Mouse (Mus musculus) kidney, embryonic 15.5 days (tissue): ENCODE measurements around the gene Fam111a. TPM values are rescaled to one million over a fixed set of nuclear protein-coding genes. Genes with fewer than 3 reads are reported as not detected.

Experiments used
- ATAC-seq: fragments of 200-750 bp; cut with Nextera tagmentation; replicated peaks from 2 replicates; pipeline ENCODE4 v1.8.0; 2017; ENCODE audit warnings: moderate TSS enrichment; ENCODE audit not compliant: low FRiP score
- H3K27ac ChIP-seq: fragments of 300-500 bp; sonication (generic); 2 replicates; pipeline ENCODE4 v1.5.1; 2015; ENCODE audit warnings: mild to moderate bottlenecking, inconsistent platforms
- H3K27me3 ChIP-seq: fragments of 300-500 bp; sonication (generic); 2 replicates; pipeline ENCODE4 v1.6.1; 2015; ENCODE audit warnings: inconsistent platforms
- H3K36me3 ChIP-seq: fragments of 300-500 bp; sonication (generic); 2 replicates; pipeline ENCODE4 v1.6.1; 2015; ENCODE audit warnings: inconsistent platforms
- H3K4me1 ChIP-seq: fragments of 300-500 bp; sonication (generic); 2 replicates; pipeline ENCODE4 v1.6.1; 2015; ENCODE audit warnings: inconsistent platforms
- H3K4me2 ChIP-seq: fragments of 300-500 bp; sonication (generic); 2 replicates; pipeline ENCODE4 v1.6.1; 2015; ENCODE audit warnings: moderate library complexity, mild to moderate bottlenecking, inconsistent platforms
- H3K4me3 ChIP-seq: fragments of 300-500 bp; sonication (generic); replicated peaks from 2 replicates; pipeline ENCODE4 v1.5.1; 2015; ENCODE audit warnings: mild to moderate bottlenecking, inconsistent platforms
- H3K9ac ChIP-seq: fragments of 300-500 bp; sonication (generic); 2 replicates; pipeline ENCODE4 v1.6.1; 2015; ENCODE audit warnings: mild to moderate bottlenecking, inconsistent platforms
- H3K9me3 ChIP-seq: fragments of 300-500 bp; sonication (generic); replicated peaks from 2 replicates; pipeline ENCODE4 v1.6.1; 2016; ENCODE audit warnings: inconsistent platforms
- WGBS: fragments of 180-500 bp; shearing (Covaris S2); methylation state at CpG from one replicate; pipeline ENCODE4 v1.1.7; 2015; ENCODE audit warnings: mixed read lengths; 5-methylcytosine and 5-hydroxymethylcytosine counted together
- polyA plus RNA-seq: library from polyadenylated mRNA; unstranded; fragments of >200 nt; fragmentation: Nextera tagmentation; extraction: Ambion mirVana; gene quantifications from 2 replicates; pipeline ENCODE4 v1.2.1, GENCODE M21; 2015

Fam111a gene
- polyA plus RNA-seq, 1 experiment from 2014 or later, result 25.3 TPM

DNA sequence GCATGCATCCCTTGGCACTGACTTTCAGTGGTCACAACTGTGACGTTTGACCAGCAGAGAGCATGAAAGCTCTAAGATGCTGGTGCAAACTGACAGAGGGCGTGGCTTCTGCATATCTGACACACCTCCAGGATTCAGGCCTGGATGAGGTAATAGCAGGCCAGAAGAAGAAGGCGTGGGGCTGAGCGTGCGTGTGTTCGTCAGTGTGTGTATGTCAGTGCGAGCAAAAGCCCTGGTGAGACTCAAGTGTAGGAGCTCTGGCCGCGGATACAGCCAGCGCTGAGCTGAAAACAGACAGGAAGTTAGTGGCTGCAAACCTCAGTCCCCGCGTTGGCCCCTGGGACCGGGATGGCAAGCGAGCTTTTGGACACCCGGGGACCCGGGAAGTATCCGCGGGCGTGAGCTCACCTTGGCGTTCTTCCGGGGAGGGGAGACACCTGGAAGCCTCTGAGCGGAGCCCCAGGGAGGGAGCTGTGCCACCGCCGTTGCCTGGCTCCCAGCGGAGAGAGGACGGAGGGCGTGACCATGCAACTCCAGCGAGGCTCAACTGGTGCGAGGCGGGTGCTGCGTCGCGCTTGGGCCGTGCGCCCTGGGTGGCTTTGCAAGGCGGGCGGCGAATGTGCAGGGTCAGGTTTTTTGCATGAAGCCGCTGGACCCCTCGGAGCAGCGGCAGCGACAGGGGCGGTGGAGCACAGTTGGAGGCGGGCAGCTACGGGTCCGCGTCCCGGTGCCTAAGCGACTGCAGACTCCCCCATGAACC lies 50.2 kb downstream of the Fam111a start:
- Histone ChIP-seq H3K9ac (peak overlapping the region; percentile 76), H3K4me1 (peaks cover 8% of the 10 kb centered on the region), H3K27me3 (peaks cover 9% of the 10 kb centered on the region), H3K27ac (peak overlapping the region; percentile 91), H3K9me3 (no peaks in the 10 kb centered on the region), H3K4me2 (peak overlapping the region; percentile 98), H3K4me3 (peak overlapping the region; percentile 68), H3K36me3 (no peaks in the 10 kb centered on the region)
- under 1% methylated on average over 48 of the region's 49 CpGs for WGBS
- peak; percentile 93 for ATAC-seq

DNA sequence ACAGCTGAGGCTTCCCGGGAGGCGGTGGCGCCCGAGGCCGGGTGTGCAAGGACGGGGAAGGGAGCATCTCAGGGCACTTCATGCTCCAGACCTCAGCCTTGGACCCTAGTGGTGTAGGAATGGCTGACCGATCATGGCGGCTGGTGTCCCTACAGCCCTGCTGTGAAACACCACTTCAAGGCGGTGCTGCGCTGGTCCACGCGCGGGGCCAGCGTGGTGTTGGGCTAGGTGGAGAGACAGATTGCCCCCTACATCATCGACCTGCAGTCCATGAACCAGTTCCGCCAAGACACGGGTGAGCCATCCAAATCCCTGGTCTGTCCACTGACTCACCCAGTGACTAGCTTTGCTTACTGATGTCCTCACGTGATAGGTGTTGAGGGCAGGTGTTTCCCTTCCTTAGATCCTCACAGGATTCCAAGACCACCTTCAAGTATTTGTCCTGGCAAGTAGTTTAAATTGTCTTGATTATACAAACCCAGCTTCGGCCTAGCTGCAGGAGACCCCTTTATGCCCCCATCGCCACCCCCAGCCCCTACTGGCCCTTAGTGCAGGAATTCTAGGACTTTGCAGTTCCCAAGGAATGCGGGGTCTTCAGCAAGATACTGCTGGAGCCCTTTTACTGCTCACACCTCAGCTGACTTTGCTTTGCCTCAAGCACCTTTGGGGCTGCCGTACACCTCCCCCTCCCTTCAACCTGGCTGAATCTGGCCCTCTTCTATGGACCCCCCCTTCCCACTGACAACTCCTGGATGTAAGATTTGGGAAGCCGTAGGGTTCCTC lies 50.9 kb downstream of the Fam111a start:
- H3K4me2 ChIP-seq, result peak overlapping the region; percentile 98
- peaks cover 9% of the 10 kb centered on the region for H3K27me3 ChIP-seq
- 15% methylated on average over 23 of the region's 23 CpGs for WGBS
- H3K4me1 ChIP-seq, result peaks cover 8% of the 10 kb centered on the region
- H3K36me3 ChIP-seq, result no peaks in the 10 kb centered on the region
- H3K9ac ChIP-seq, result peak overlapping the region; percentile 76
- peak; percentile 52 for ATAC-seq
- peak overlapping the region; percentile 68 for H3K4me3 ChIP-seq
- H3K27ac ChIP-seq, result peak overlapping the region; percentile 91
- no peaks in the 10 kb centered on the region for H3K9me3 ChIP-seq

DNA sequence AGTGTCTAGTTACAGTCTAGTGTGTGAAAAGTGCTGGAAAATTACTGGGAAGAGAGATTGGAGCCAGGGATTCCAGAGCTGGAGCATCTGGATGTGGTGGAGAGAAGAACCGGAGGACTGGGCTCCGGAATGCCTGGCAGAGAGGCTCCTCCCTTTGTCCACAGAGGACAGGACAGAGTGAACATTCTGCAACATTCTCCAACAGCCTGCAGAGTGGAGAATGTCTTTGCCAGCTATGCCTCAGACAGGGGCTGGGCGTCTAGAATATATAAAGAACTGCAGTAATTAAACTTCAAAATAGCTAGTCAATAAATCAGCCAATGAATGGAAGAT lies 51.5 kb downstream of the Fam111a start:
- H3K27me3 ChIP-seq, result peaks cover 9% of the 10 kb centered on the region
- WGBS, result 48% methylated on average over 3 of the region's 3 CpGs

DNA sequence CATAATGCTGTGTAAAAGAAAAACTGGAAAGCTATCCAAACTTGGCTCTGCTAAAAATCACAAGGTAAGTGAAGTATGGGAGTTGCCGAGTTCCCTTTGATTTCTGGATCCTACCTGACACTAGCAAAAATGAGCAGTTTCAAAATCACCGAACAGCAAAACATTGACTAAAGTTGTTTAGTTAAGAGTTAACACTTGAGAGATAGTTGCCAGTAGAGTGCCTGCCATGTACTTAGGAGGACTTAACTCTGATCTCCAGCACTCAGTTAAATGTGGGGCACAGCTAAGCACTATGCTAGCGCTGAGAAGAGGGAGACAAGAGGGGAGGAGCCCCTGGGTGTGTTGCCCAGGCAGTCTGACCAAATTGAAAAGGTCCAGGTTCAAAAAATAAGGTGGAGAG lies 53.1 kb downstream of the Fam111a start:
- no peak overlapping the region for H3K9ac ChIP-seq
- H3K9me3 ChIP-seq, result no peaks in the 10 kb centered on the region
- H3K4me3 ChIP-seq, result no peak overlapping the region
- H3K4me2 ChIP-seq, result no peak overlapping the region
- H3K27ac ChIP-seq, result no peak overlapping the region
- no peaks in the 10 kb centered on the region for H3K36me3 ChIP-seq
- no peak for ATAC-seq
- WGBS, result 64% methylated on average over 3 of the region's 3 CpGs
- peaks cover 9% of the 10 kb centered on the region for H3K27me3 ChIP-seq
- H3K4me1 ChIP-seq, result peaks cover 8% of the 10 kb centered on the region

More for the DNA sequence above, 51.5 kb downstream of the Fam111a start:
- H3K9ac ChIP-seq, result 0 out of 2 replicates have a peak overlapping the region, but pooled peaks have one; percentile 76
- no peaks in the 10 kb centered on the region for H3K36me3 ChIP-seq
- H3K4me1 ChIP-seq, result peaks cover 8% of the 10 kb centered on the region
- no peak for ATAC-seq
- H3K4me2 ChIP-seq, result peak overlapping the region; percentile 98
- no peaks in the 10 kb centered on the region for H3K9me3 ChIP-seq
- H3K4me3 ChIP-seq, result peak overlapping the region; percentile 68
- no peak overlapping the region for H3K27ac ChIP-seq

DNA sequence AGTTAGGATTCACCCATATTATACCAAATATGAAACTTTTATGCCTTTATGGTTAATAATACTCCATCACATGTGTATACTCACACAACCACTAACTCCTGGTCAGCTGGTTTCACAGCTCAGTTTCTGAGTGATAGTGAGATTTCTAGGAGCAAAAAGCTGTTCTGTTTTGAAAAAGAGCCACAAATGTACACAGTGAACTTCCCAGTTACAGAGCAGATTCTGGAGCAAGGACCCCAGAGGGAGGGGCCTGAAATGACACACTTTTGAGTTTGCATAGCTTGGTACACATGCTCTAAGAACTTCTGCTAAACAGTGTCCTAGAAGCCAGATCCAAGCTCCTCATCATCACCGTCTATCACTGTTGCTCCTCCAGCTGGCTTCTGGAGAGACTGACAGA lies 54.1 kb downstream of the Fam111a start, which contains the start of gene Gm4952:
Gene Gm4952 (plus strand): TSS at position 301 of the 400 bp plus-strand sequence.
- no peaks in the 10 kb centered on the region for H3K9me3 ChIP-seq
- WGBS, result 69% methylated on average over 1 of the region's 1 CpGs
- ATAC-seq, result no peak
- no peak within 1 kb of the TSS for H3K9ac ChIP-seq
- H3K27me3 ChIP-seq, result peaks cover 7% of the 10 kb centered on the region
- no peak within 1 kb of the TSS for H3K4me3 ChIP-seq
- H3K4me2 ChIP-seq, result no peak within 1 kb of the TSS
- no peaks in the 10 kb centered on the region for H3K36me3 ChIP-seq
- peaks cover 8% of the 10 kb centered on the region for H3K4me1 ChIP-seq
- no peak within 1 kb of the TSS for H3K27ac ChIP-seq

DNA sequence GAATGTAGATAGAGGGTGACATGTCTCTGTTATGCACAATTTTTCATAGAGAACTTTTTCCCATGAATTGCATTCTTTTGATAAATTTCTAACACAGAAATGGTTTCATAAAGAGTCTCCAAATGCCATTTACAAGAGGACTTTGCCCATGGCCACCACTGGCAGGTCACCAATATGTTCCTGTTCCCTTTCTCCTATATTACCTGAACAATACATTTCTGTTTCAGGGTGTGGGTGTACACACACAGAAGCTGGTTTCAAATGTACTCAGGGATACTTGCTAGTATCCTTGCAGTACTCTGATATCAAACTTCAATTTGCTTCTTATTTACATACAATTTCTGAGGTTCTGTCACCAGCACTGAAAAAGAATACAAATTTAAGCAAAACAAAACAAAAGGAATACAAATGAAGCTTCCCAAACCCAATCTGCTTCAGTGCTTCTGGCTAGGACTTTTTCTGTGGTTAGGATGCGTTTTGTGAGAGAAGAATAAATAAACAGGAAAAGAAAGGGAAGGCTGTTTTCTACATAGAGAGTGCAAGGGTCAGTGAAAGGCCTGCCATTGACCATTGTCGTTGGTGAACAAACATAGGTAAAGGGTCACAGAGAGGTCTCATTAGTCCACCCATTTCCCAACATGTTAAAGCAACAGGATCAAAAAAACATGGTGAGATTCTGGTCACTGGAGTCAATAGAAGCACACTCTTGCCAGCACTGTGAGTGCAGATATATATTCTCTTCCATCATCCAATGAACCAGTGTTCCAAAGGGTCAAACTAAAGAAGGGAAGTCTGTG lies 55.3 kb downstream of the Fam111a start:
- Histone ChIP-seq H3K9ac (no peak overlapping the region), H3K36me3 (no peaks in the 10 kb centered on the region), H3K4me2 (no peak overlapping the region), H3K4me1 (peaks cover 8% of the 10 kb centered on the region), H3K27me3 (peaks cover 5% of the 10 kb centered on the region; the same call in 1 of the 2 replicates), H3K4me3 (no peak overlapping the region), H3K9me3 (no peaks in the 10 kb centered on the region), H3K27ac (no peak overlapping the region)
- 46% methylated on average over 2 of the region's 2 CpGs for WGBS
- ATAC-seq, result no peak

DNA sequence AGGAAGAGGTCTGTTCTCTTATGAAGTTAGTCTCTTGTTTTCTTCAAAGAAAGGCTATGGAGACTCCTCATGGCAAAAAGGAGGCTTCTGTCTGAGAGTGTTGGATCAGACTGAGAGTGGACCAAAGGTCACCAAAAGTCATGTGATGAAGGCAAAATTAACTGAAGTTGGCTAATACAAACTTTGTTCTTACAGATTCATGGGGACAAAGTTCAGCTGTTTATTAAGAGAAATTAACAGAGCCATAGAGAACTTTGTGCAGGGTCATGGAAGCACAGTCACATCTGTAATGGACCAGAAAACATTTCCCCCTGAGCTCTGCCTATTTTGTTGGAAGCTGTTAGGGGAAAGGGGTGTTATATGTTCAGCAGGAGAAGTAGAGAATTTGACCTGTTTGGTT lies 62.8 kb downstream of the Fam111a start:
- Histone ChIP-seq H3K4me3 (no peak overlapping the region), H3K27me3 (no peaks in the 10 kb centered on the region), H3K9me3 (no peaks in the 10 kb centered on the region), H3K27ac (no peak overlapping the region), H3K4me2 (no peak overlapping the region), H3K4me1 (no peaks in the 10 kb centered on the region), H3K36me3 (no peaks in the 10 kb centered on the region), H3K9ac (no peak overlapping the region)
- ATAC-seq, result peak; percentile 73

DNA sequence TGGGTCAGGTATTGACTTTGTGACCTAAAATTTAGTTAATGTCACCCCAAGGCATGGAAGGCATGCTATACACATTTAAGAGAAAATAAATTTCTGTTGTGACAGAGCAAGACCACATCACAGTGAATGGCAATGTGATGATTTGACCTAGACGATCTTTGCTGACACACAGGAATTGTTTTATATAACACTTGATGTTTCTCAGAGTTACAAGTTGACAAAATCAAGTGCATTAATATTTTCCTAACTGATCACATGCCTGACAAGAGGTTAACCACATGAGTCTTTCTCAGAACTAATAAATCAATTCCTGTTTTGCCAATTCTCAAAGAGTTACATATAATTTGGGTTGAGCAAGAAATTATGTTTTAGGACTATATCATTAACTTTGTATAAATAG lies 68.1 kb downstream of the Fam111a start:
- Histone ChIP-seq H3K4me3 (no peak overlapping the region), H3K4me1 (no peaks in the 10 kb centered on the region), H3K36me3 (no peaks in the 10 kb centered on the region), H3K27ac (no peak overlapping the region), H3K9me3 (no peaks in the 10 kb centered on the region), H3K27me3 (no peaks in the 10 kb centered on the region), H3K4me2 (no peak overlapping the region), H3K9ac (no peak overlapping the region)
- 76% methylated on average over 1 of the region's 1 CpGs for WGBS
- ATAC-seq, result no peak

DNA sequence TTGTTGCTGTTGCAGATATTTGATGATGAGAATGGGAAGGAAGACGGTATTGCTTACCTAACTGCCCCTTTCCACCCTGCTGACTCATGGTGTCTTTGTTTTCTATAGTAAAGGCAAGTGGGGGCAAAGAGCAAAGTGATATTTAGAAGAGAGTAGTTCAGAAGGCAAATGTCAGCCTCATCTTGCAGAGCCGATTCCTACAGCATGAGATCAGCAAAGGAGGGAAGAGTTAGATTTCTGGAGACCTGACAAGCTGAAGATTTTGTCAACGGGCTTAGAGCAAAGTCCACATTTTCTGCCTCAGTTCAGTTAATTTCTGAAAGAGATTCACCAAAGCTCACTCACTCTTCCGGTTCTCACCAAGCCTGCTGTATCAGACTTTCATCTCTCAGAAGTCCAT lies 87.6 kb downstream of the Fam111a start, which contains the start of gene Glyat:
Gene Glyat (plus strand): TSS at position 133 of the 400 bp plus-strand sequence.
- no peak within 1 kb of the TSS for H3K4me3 ChIP-seq
- H3K27me3 ChIP-seq, result no peaks in the 10 kb centered on the region
- no peak within 1 kb of the TSS for H3K9ac ChIP-seq
- no peaks in the 10 kb centered on the region for H3K9me3 ChIP-seq
- WGBS, result 72% methylated on average over 4 of the region's 4 CpGs
- no peak within 1 kb of the TSS for H3K27ac ChIP-seq
- no peaks in the 10 kb centered on the region for H3K4me1 ChIP-seq
- H3K4me2 ChIP-seq, result no peak within 1 kb of the TSS
- H3K36me3 ChIP-seq, result no peaks in the 10 kb centered on the region
- no peak for ATAC-seq

DNA sequence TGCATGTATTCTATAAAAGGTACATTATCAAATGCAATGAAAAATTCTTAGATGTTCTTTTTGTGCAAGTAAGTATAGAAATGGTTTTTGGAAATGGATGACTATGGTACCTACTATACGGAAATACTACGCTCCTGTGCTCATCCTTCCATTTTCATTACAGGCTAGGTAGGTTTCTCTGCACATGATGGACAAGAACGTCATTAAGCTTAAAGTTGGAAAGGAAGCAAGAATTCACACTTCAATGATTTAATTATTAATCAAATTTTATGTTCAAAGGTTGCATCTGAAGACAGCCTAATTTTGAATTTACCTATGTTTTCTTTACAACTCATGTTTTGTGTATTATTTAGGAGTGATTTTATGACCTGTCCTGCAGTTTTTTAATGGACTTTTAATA lies 88.7 kb downstream of the Fam111a start:
- no peak overlapping the region for H3K9ac ChIP-seq
- no peak overlapping the region for H3K27ac ChIP-seq
- no peaks in the 10 kb centered on the region for H3K4me1 ChIP-seq
- ATAC-seq, result no peak
- H3K4me3 ChIP-seq, result no peak overlapping the region
- no peaks in the 10 kb centered on the region for H3K36me3 ChIP-seq
- WGBS, result 81% methylated on average over 3 of the region's 3 CpGs
- no peaks in the 10 kb centered on the region for H3K27me3 ChIP-seq
- H3K4me2 ChIP-seq, result no peak overlapping the region
- H3K9me3 ChIP-seq, result no peaks in the 10 kb centered on the region

DNA sequence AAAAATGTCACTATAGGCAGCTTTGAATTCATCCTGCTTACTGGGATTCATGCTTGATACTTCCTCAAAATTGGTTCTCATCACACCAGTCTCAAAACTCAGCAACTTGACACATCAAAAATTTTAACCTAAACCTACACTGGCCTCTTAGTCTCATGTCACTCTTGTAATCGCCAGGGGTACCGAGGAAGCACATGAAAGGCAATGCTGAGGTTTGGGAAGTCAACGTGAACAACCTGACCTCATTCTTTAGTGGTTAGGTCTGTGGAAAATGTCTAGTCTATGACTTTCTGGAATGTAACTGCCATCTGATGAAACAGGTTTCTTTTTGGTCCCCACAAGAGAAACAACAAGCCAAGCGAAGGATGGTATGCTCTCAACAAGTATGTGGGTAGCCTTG lies 89.4 kb downstream of the Fam111a start:
- Histone ChIP-seq H3K36me3 (no peaks in the 10 kb centered on the region), H3K27ac (no peak overlapping the region), H3K27me3 (no peaks in the 10 kb centered on the region), H3K9me3 (no peaks in the 10 kb centered on the region), H3K4me3 (no peak overlapping the region), H3K9ac (no peak overlapping the region), H3K4me1 (no peaks in the 10 kb centered on the region), H3K4me2 (no peak overlapping the region)
- no peak for ATAC-seq
- WGBS, result 90% methylated on average over 4 of the region's 4 CpGs

DNA sequence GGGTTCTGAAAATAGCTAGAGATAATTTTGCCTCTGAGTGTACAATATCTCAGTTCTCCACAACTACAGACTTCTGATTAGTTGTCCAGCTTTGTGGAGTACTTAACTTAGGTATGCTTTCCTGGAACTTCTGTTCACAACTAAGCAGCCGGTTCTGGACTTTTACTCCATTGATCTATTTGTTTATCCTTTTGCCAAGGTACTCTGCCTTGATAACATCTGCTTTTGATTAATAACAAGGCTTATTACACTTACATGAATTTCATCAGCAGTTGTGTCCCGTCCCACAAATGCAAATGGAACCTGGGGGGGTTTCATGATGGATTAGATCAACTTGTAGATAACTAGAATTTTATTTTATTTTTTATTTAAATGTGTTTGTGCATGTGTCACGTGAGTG lies 91.3 kb downstream of the Fam111a start:
- Histone ChIP-seq H3K27ac (no peak overlapping the region), H3K4me3 (no peak overlapping the region), H3K4me2 (no peak overlapping the region), H3K9me3 (no peaks in the 10 kb centered on the region), H3K36me3 (no peaks in the 10 kb centered on the region), H3K4me1 (no peaks in the 10 kb centered on the region), H3K9ac (no peak overlapping the region), H3K27me3 (no peaks in the 10 kb centered on the region)
- 79% methylated on average over 3 of the region's 3 CpGs for WGBS
- no peak for ATAC-seq
